Mouse (Mus musculus): ENCODE results near the gene Atp6v0c.
"Not testable (repeated sequence)": the region's sequence is repeated elsewhere in the genome, so short reads cannot be mapped to it uniquely, and the experiment has no call there.

Gene Atp6v0c

DNA sequence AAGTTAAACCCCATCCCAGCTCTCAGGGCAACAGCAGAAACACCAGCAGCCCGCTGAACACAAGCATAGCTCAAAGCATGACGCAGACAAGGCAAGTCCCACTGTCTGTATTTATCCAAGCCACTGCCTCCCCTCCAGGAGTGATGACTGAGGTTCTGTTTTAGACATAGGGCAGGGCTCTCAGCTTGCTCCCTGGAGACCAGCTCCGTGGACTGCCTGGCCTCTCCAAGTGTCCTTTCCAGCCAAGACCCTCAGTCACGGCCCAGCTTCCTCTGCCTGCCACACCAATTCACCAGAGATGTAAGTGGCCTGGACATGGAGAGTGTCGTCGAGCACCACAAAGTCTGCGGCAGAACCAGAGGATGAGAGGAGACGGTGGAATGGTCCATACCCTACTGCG is 13.8 kb downstream of the Atp6v0c start:
- no peak for DNase-seq

DNA sequence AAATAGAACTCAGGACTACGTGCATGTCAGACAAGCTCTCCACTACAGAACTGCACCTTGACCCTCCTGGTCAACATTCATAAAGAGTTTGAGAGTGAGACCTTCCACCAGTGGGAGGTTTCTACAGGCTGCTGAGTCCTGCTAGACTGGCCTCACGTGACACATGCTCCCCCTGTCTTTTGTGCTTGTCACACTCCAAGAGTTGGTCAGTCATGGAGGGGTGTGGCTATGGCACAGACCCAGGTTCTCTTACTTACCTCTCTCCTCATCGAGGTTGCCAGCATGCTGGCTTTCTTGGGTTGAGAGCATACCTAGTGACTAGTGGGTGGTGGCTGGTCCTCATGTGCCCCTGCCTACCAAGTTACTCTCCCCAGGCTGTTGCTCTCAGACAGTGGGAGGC is 15.0 kb downstream of the Atp6v0c start:
- peak; percentile 82 for DNase-seq

DNA sequence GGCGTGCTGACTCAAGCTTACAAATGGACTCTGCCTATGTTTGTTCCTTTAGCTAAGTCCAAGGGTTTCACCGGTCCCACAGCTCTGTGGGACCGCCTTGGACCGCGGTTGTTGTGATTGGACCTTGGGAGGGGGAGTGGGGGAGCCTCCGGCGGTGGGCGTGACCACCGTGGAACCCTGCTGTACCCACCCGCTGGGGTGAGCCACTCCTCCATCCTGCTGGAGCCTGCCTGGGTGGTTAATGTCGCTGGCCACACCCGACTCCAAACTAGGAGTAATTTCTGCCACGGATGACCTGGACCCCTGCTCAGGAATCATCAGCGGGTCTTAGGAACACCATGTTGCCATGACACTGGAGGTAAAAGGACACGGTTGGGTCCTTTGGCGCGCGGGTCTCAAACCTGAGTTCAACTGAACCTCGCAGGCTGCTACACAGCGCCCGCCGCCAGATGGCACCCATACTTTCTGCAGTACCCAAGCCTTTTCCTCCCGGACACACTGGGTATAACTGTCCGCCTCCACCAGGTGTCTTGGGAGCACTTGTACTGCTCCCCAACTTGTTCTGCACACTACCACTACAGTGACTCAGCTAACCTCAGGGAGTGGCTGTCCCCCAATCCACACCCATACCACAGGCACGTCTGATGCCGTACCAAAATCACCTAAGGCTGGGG is 17.5 kb downstream of the Atp6v0c start:
- peak; percentile 91 for DNase-seq

DNA sequence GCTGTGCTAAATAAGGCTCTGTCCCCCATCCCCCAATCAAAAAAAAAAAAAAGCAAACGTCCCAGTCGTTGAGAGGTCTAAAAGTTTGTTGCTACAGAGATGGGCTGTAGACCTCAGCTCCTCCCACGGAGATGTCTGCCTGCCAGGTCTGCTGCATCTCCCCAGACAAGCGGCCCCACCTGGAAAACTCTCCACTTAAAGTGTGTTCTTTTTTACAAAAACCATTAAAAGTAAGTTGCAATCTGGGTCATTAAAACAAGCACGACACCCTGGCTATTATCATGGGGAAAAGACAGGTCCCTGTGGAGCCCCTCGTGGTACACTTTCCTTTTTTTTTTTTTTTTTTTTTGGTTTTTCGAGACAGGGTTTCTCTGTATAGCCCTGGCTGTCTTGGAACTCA is 18.1 kb downstream of the Atp6v0c start:
- DNase-seq = no peak

DNA sequence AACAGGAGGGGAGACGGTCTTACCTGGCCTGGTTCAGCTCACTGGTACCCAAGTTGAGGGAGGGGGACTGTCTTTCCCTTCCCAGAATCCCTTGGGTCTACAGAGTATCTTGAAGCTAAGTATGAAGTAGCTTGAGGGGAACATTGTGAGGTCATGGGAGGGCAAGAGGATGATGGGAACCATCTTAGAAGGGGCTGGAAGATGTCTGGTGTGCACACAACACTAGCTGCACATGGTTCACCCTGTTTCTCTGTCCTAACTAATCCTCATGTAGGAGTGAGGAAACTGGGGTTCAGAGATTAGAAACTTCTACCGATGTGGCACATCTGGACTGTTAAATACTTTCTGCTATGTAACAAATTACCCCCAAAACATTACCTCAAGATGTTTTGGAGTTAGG is 18.7 kb downstream of the Atp6v0c start, which contains the start of gene Pdpk1:
Gene Pdpk1 (minus strand): TSS at position 101 of the 400 bp plus-strand sequence.
- no peak for DNase-seq

DNA sequence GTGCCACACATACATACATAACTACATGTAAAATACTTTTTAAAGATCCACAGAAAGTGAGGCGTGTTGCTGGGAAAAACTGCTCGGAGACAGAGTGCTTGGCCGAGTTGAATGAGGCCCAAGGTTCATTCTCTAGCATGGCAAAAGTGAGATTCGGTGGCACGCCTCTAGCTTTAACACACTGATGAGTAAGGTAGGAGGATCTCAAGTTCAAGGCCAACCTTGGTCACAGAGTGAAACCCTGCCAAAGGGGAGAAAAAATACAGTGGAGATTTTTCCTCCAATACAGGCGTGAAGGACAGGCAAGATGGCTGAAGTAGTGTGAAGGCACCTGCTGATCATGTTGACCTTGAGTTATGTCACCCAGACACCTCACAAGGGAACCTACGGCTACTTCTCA is 20.1 kb downstream of the Atp6v0c start:
- no peak for DNase-seq

DNA sequence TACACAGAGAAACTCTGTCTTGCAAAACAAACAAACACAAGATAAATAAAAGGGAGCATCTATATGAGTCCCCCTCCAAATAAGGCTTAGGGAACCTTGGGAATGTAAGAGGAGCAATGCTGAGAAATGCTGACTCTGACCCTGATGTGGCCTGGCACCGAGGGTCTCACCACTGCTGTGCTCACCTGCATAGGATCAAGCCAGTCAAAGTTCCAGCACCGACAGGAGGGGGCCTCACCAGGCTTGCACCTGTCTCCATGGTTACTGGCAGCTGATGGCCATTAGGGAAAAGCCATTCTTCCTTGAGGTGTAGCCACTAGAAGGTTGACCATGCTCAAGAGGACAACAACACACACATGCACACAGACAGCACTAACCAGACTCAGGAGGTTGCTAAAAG is 26.6 kb downstream of the Atp6v0c start:
- DNase-seq = no peak

DNA sequence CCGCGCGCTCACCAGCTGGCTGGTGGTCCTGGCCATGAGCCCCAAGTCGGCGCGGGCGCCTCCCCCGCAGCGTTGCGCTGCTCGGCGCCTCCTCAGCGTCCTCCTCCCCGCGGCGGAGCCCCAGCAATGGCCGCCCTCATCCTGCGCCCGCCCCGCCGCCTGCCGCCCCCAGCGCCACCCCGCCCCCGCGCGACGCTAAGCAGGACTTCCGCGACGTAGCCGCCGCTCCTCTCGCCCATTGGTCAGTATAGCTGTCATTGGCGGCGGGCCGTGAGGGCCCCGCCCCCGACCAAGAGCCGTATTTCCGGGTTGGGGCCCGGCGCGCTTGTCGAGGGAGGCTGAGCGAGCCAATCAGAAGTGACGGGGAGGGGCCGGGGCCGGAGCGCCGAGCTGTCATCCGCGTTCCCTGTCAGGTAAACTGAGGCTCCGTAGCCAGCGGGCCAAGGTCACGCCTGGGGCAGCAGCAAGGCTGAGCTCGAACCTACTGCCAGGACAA is 28.0 kb downstream of the Atp6v0c start:
- DNase-seq = peak; percentile 98

DNA sequence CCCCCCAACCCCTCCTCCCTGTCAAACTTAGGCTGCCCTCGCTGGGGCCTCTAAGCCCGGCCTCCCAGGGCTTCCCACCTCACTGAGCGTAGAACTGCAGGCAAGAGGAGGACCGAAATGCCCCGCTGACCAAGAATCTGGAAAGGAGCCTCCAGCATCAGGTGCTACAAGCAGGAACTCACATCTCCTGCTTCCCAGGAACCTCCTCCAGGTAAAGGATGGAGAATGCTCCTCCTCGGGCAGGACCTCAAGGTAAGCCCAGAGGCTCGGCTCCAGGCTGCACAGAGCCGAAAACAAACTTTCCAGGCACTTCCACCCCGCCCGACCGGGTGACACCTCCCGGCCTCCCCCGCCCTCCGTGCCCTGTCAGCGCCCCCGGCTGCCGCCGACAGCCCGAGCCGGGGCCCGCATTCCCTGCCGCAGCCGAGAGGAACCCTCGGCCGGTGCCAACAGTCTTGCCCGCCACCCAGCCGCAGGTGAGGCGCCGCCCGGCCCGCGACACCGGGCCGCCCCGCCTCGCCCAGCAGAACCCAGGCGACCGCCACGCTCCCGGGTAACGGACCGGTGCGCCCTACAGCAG is 28.6 kb downstream of the Atp6v0c start:
- DNase-seq = peak; percentile 25

DNA sequence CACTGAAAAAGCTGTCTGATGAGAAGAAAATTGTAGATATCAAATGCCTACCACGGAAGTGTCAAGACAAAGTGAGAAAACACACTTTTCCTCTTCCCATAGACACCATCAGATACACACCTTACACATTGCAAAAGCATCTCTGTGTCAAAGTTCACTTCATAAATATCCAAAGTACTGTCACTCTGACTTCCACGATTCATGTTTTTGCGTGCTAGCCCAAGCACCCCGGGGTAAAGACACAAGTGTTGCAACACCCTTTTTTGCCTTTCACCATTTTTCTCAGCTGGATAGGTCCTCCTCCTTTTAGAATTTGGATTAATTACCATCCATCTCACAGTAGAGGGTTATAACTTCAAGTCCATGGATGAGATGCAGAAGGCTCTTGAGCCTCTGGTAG is 29.5 kb downstream of the Atp6v0c start:
- no peak for DNase-seq

DNA sequence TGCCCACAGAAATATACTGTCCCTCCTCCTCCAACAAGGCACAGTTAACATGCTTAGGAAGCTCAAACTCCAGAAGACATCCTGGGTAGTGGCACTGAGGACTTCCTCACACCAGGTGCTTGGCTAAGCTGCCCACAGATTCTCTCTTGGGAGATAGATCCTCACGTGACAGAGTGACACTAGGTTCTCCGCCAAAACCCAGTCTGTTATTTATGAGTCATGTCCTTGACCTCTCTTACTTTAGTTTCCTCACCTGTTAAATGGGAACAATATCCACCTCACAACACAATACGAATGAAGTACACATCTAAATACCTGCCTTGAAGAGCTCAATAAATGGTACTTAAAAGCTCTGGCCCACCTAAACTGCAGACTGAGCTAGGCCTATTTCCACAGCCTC is 30.2 kb downstream of the Atp6v0c start:
- DNase-seq = no peak

DNA sequence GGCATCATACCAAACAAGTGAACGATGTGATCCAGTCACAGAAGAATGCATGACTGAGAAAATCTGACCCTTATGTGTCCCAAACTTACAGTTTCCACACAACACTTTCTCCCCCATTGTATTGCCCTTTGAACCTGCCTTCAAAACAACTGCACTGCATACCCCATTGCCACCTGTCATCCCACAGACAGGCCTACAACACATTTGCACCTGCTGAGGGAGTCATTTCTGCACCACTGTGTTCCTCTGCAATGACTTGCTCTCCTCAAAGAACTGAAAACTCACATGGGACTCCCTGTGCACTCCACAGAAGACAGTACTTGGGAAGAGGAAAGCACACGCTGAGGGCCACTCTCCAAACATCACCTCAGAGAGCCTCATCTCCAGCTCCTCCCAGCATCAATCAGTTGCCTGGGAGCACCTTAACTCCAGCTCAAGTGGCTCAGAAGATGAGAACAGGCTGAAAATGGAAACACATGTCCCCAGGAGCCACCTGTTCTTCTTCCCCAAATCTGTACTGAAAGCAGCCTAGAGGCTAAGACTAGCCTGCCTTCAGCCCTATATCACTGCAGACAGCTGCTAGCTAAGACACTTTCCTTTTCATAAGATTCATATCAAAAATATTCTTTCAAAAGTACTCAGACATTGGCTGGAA is 32.1 kb downstream of the Atp6v0c start:
- DNase-seq = no peak

DNA sequence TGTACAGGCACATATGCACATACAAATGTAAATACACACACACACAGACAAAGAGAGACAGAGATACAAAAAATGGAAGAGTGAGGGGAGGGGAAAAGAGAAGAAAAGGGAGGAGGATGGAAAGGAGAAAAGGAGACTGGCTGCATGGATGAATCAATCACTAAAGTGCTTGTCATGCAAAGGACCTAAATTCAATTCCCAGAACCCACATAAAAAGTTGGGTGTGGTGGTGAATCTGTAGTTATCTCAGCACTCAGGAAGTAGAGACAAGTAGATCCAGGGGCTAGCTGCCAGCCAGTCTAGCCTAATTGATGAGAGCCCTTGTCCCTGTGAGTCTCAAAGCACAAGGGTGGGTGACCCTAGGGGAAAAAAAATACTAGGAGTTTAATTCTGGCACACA is 35.4 kb downstream of the Atp6v0c start:
- peak; percentile 40 for DNase-seq

DNA sequence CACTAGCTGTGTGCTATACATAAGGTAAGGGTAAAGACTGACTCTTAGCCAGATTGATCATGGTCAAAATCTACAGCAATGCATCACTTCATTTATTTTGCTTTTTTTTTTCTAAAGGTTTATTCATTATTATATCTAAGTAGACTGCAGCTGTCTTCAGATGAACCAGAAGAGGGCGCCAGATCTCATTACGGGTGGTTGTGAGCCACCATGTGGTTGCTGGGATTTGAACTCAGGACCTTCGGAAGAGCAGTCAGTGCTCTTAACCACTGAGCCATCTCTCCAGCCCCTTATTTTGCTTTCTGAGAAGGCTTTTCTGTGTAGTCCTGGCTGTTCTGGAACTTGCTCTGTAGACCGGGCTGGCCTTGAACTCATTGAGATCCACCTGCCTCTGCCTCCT is 36.6 kb downstream of the Atp6v0c start:
- DNase-seq = not testable (repeated sequence)

DNA sequence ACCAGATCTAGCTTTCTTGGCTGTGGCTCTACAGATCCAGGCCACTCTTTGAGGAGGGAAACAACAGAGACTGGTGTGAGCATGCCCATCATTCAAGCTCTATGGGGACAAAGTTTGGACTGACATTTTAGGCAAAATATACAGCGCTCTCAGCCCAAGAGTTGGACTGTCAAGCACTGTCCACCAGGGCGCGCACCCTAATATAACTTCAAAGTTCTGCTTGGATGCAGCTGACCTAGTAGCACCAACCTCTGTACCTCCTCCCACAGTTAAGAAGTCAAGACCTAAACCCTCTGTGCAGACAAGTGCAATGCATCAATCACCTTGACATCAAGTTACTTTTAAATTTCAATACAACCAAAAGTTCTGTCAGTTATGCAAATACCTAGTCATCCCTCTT is 37.9 kb downstream of the Atp6v0c start:
- no peak for DNase-seq

DNA sequence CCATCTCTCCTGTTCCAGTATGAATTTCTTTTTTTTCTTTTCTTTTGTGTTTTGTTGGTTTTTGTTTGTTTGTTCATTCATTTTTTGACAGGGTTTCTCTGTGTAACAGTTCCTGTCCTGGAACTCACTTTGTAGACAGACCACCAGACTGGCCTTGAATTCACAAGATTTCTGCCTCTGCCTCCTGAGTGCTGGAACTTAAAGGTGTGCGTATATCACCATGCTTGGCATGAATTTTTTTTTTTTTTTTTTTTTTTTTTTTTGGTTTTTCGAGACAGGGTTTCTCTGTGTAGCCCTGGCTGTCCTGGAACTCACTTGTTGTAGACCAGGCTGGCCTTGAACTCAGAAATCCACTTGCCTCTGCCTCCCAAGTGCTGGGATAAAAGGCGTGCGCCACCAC is 40.3 kb downstream of the Atp6v0c start:
- DNase-seq = not testable (repeated sequence)

DNA sequence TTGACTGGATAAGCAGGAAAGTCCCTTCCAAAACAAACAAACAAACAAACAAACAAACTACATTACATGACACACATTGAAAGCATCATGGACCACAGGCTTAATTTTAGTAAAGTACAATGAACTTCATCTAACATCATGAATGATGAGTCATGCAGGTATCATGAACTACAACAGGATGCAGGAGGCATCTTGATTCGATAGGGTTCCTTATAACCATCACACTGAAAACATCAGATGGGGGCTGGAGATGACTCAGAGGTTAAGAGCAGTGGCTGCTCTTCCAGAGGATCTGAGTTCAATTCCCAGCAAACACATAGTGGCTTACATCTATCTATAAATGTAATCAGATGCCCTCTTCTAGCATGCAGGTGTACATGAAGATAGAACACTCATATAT is 41.9 kb downstream of the Atp6v0c start:
- DNase-seq = no peak

DNA sequence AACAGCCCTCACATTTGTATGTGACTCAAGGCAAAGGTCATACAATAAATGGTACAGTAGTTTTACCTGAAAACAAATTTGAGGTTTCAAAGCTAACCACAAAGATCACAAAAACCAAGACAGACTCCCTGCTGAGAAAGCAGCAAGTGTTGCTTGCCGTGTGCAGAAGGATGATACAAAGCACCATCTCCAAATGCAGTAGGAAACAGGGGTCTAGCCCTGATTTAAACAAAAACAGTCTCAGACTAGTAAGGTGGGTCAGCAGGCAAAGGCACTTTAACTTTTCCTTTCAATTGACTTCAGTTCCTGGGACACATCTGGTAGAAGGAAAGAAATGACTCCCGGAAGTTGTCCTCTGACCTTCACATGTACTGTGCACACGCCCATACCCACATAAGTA is 42.7 kb downstream of the Atp6v0c start:
- no peak for DNase-seq

DNA sequence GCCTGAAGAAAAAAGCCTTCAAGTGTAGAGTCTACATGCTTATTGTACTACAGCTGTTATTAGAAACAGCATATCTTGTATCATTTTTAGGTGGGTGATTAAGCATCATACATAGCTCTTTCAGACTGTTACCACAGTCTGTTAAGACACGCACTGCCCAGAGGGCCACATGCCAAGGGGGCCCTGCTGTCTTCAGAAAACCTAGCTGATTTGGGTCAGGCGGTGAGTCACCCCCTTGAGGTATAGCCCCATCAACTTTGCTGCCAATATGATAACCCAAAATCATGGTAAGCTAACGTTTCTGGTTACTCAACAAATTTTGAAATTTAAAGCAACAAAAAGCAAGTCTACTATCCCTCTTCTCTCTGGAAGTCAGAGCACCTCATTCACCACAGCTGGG is 50.1 kb downstream of the Atp6v0c start:
- no peak for DNase-seq
